Mouse (Mus musculus) yolk sac, embryonic 10.5 days (tissue): Measurements from ENCODE around the gene Osbpl5.

Experiments used
- DNase-seq: peaks from one replicate; pipeline ENCODE4 v3.0.0-alpha.2; 2017; ENCODE audit warnings: low spot score

Osbpl5 gene

DNA sequence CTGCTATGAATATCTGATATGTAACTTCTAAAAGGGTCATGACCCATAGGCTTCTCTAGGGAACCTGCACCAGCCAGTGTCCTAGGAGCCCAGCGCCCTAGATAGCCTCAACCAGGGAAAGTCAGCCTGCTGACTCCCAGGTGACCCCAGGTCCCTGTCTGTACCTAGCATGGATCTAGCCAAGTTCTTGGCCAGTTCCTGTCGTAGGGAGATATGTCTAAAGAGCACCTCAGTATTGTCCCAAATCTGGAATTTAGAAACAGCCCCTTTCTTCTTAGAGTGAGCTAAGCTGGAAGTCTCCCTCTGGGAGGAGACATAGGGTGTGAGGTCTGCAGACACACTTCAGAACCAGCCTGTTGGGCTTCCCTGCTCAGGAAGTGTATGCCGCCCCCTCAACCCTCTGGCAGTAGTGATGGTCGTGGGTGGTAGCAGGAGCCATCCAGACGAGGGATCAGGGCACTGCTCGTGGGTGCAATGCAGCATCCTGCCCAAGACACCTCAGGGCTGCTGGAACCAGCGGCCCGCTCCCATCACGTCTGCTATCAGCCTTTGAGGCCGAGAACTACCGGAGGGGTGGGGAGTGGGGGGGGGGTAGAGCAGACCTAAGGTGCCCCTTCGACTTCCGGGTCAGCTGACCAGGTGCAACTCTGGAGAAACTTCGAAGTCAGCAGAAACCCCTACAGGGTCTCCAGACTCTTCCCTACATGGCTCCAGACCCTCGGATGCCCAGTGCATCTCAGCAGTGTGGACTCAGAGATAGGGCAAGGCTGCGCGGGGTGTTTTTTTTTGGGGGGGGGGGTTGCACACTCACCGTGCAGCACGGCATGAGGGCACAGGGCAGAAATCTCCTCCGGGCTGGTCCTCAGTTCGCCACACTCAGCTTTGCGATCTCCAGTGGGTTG lies at the start of gene Osbpl5:
Gene Osbpl5 (minus strand): TSS at position 861 of the 902 bp plus-strand sequence.
- no peak for DNase-seq

DNA sequence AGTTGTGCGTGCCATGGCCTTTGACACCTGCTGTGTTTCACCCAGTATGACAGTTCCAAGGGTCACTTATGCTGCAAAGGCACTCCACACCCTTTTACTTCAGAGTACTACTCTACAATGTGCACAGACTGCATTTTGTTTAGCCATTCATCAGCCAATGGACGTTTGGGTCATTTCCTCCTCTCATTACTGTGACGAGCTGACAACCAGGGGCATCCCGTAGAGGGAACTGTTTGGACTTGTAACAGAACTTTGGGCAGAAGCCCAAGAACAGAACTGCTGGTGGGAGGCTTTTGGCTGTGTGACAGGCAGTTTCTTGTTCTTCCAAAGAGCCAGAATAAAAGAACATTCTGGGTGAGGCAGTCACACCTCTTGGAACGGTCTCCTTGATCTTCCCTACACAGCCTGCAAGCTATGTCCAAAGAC lies 48.4 kb upstream of the Osbpl5 start:
- DNase-seq, result no peak

DNA sequence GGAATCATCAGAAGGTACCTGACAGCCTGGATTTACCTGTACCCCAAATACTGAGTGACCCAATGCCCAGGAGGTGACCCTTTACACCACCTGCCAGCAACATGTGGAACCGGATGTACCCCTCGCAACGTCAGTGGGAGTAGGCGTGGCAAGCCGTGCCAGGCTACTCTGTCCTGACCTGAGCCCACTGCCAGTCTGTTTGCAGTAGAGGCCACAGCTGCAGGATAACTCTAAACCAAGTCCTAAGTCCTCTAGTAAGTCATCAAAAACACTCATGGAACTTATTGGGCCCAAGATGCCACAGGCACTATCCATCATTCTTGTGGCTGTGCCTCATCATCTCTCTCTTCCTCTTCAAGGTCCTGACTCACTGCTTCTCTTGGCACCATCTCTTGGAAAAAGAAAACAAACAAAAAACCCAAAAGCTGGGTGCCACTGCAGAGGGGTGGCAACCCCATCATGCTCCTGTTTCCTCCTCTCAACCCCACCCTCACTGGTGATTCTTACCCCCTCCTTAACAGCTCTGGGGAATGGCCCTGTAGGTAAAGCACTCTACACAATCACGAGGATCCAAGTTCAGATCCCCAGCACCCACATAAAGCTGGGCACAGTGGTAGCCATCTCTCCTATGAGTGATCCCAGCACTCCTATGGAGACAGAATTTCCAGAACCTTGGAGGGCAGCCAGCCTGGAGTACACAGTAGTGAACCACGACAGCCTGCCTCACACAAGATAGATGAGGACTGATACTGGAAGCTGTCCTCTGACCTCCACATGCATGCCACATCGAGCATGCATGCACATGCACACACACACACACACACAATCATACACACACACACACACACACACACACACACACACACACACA lies 44.6 kb upstream of the Osbpl5 start:
- DNase-seq, result no peak

DNA sequence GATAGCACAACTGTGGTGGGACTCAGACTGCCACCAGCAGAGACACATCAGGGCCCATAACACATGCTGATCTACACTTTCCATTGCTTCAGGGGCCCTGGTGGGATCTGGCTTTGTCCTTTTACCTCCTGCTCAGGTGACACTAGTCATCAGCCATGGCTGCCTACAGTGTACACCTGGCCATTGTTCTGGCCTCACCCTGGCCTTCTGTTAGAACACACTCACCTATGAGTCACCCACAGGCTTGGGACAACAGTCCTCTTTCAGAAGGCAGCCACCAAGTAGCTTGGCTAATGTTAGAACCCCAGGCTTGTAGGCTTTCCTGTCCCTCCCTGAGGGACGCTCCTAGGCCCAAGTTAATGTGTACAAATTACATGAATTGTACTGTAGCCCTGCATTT lies 44.0 kb upstream of the Osbpl5 start:
- no peak for DNase-seq

DNA sequence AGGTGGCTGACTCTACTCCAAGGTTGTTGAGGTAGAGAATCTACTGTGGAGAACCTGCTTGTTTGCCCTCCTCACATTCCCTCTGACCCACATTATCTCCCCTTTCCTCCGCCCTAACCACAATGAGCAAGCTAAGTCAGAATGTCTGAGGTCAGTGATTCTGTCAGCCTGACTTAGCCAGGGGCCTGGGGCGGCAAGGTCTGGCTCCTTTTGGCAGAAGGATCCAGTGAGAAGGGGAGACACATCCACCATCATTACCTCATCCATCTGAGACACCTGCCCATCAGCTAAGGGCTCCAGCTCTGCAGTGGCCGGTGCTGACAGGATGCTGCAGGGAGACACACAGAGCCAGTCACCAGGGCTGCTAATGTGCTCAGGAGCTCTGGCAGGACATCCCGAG lies 42.0 kb upstream of the Osbpl5 start:
- no peak for DNase-seq

DNA sequence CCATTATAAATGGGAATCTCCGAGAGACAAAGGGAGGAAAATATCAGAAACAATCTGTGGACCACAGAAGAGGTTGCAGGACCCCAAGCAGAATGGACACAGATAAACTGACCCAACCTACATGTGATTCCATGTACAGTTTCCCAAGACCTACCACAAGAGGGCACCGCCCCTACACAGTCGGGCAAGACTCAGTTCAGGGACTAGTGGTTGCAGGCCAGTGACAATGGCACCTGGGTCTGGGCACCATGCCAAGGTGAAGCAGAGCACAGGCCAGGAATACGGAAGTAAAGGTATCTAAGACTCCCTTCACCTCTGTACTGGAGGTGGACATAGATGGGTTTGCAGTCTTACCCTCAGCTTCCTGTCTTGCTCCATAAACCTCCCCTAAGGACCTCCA lies 36.3 kb upstream of the Osbpl5 start:
- DNase-seq, result peak; percentile 30

DNA sequence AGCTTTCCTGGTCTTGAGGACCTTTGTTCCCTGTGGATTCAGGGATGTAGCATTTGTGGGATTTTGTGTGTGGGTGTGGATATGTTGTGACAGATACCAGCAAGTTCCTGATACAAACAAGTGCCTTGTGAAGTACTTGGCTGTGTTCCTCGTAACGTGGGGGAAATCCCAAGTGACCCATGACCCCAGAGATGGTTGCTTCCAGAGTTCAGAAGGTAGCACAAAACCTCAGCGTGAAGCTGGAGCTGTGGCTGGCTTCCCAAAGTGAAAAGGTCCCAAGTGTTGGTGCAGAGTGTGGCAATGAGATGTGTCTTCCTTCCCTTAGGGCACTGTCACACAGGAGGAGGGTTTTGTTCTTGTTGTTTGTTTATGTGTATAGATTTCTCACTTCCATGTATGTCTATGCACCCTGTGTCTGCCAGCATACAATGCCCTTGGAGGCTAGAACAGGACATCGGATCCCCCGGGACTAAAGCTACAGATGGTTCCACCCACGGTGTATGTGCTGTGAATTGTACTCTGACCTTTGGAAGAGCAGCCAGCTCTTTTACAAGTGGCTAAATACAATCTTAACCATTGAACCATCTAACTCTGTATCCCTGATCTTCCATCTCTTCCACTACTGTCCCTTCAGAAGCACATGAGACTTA lies 35.7 kb upstream of the Osbpl5 start:
- peak; percentile 28 for DNase-seq

DNA sequence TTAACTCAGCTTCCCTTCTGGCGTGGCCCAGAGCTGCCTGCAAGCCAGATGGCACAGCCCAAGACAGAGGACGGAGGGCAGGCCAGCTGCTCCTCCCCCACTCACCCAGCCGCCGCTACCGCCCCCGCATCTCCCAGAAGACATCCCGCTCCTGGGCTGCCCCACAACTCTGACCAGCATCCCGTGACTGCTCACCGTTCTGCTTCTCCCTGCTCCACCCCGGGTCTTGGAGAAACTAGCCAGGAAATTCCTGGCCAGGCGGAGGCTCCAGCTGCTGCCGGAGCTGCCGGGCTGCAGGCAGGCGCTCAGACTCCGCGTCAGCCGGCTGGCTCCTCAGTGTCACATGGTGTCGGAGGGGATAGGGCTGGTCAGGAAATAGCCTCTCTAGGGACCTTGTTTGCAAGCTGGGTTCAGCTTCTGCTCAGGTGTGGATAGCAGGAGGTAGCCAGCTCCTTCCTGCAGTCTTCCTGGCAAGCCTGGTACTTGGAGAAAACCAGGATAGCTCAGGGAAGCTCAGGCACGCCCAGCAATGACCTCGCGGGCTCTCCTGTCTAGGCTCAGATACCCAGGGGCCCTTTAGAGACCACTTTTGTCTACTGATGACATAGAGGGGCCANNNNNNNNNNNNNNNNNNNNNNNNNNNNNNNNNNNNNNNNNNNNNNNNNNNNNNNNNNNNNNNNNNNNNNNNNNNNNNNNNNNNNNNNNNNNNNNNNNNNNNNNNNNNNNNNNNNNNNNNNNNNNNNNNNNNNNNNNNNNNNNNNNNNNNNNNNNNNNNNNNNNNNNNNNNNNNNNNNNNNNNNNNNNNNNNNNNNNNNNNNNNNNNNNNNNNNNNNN lies 27.4 kb upstream of the Osbpl5 start, which contains the start of gene Mrgpre:
Gene Mrgpre (minus strand): TSS at position 505 of the 834 bp plus-strand sequence.
- peak; percentile 61 for DNase-seq

DNA sequence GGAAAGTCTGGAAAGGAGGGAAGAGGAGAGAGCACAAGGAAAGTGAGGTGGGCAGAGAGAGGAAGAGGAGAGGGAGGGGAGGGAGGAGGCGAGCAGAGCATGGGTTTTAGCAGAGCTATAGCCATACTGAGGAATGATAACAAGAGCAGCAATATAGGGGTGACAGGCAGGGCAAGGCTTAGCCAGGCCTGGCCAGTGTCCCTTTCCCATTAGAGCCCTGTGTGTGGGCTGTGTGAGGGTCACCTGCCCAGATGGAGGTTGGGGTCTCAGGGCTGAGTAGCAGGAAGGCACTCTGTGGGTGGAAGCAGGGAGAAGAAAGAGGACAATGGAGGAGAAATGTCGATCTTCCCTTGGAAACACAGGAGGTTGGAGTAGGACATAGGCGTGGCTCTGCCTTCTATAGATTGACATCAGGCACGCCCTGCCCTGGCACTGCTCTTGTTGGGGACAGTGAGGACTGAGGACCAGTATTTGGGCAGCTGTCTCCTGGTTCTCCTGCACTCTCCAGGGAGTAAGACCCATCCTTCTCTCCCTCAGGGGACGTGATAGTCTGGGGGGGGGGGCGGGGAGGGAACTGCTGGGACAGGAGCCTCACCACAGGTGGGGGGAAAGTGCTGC lies 26.7 kb upstream of the Osbpl5 start:
- no peak for DNase-seq

DNA sequence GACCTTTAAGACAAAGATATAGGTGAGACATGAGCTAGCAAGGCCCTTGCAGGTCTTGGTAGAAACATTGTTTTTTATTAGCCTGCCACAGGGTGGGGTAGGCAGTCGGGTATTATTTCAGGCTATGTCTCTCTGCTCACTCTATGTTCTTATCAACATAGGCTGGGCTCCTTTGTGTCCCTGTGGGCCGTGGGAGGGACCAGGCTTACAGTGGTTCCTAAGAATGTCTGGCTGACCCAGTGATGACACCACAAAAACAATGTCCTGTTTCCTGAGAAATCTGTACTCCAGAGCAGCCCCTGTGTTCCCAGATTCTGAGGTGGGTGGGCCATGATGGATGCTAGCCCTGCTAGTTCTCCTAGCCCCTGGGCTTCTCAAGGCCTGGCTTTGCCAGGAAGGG lies 20.6 kb upstream of the Osbpl5 start:
- DNase-seq, result no peak

DNA sequence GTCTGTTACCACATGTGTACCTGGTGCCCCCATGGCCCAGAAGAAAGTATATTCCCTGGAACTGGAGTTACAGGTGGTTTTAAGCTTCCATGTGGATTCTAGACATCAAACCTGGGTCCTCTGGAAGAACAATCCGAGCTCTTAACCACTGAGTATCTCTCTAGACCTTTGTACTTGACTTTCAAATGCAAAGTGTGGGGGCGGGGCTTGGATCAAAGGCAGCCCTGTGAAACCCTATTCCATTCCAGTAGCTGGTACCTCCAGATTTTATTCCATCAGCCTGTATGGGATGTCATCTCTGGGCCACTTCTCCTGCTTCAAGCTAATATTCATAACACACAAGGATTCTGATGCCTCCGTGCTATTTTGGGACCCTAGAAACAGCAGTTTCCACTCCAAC lies 19.4 kb upstream of the Osbpl5 start:
- no peak for DNase-seq

DNA sequence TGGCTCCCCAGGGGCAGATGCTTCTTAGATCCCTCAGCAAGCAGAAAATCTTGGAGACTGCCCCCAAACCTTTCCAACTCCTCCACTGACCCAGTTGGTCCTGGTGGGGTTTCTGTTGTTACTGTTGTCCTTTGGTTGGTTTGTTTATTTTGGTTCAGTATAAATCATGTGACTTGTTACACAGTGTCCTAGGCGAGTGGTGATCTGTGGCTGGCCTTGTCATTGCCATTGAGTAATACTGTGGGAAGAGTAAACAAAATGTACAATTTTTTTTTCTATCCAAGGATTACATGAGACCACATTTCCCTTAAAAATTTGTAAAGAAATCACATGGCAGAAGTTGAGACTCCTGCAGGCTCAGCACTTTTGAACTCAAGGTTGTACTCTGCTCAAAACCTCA lies 12.7 kb upstream of the Osbpl5 start:
- no peak for DNase-seq

DNA sequence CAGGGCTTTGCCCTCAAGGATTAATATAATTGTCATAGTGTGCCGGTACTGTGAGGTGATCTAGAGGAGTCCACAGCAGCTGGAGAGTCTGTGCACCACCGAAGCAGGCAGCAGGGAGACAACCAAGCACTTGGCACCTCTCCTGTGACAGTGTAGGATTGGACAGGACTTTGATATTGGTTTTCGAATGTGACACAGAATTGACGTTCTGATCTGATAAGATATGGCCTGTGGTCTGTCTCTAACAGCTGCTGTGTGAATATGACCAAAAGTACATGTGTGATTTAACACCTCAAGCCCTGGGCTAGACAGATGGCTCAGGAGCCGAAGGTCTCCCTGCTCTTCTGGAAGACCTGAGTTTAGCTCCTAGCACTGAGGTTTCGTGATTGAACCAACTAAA lies 11.5 kb upstream of the Osbpl5 start:
- DNase-seq, result no peak

DNA sequence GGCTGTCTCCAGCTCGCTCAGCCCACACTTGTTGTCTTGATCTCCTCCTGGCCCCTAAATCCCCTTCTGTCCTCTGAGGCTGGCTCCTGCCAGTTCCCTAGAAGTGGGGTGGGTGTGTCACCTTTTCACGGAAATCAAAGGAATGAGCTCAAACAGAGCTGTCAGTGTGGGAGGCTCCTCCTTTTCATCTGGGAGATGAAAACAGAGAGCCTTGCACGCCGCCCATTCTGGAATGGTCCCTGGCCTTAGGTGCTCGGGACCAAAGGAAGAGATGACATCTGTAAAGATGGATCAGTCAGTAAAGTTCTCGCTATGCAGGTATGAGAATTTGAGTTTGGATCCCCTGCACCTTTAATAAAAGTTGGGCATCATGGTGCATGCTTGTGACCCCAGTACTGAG lies 10.1 kb upstream of the Osbpl5 start, which contains the start of gene Mrgprg:
Gene Mrgprg (minus strand): TSS at position 101 of the 400 bp plus-strand sequence.
- no peak for DNase-seq

DNA sequence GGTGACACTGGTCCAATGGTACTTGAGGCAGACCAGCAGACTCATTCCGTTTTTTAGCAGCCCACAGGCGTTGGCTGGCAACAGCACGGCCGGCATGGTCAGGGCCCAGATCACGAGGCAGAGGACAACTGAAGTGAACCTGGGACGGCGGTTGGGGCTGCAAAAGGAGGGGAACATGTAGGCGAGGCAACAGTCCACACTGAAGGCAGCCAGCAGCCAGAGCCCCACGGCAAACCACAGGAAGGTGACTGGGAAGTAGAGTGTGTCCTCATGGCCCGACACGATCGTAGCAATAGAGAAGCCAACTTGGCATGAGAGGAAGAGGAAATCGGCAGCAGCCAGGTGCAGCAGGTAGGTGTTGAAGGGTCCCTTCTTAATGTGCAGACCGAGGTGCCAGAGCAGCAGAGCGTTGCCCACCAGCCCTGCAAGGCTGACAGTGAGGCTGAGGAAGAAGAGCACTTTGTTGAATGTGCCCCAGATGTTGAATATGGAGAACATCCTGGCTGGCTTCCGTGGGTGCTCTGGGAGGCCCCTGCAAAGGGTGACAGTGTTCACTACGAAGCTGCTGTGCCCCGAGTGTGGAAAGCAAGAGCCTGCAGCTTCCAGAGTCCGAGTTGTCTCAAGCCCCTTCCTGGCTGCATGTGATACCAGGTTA lies 8.2 kb upstream of the Osbpl5 start:
- DNase-seq, result no peak

DNA sequence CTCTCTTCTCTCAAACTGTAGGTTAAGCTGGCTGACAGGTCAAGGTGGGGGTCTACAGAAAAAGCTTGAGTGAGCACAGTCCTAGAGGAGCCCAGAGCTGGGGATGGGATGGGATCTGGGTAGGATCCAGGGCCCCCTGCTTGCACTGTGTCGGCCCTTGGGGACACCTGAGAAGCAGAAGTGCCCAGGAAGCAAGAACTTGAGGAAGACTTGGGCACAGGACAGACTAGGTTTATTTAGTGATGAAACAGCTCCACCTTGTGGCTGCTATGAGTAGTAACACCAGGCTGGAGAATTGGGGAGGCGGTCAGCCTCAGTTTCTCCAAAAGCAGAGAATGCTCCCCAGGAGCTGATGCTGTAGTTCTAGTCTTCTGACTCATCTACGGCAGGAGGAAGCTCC lies 7.0 kb upstream of the Osbpl5 start:
- DNase-seq, result no peak

DNA sequence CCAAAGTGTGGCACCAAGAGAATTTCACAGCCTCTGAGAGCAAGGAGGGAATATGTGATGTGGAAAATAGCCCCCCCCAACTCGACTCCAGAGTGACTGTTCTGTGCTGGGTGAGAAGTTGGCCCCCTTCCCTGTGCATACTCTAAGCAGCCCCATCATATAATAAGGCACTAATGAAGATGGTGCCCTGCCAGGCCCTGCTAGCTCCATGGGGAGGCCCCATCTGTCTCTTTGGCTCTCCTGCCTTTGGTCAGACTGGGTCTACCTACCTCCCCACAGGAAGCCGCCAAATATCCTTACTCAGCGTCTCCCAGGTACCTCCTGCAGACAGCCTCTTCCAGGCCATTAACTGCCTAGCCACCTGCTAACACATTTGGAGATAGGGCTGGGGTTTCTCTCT lies 2.2 kb upstream of the Osbpl5 start:
- DNase-seq, result no peak

DNA sequence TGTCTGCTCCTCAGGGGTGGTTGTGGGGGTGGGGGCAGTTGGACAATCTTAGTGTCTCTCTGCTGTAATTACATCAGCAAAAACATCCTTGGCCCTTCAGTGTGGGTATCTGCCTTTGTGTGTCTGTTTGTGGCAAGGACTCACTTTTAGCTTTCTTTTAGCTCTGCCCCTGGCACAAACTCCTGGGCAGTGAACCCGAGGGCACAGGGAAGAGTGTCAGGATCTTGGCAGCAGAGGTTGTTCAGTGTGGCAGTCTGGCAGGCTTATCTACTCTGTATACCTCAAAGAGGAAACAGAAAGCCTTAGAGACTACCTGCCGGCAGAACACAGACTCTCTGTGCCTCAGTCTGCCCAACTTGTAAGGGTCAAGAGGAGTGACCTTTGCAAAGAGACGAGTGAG lies 911 bp upstream of the Osbpl5 start:
- DNase-seq, result no peak

DNA sequence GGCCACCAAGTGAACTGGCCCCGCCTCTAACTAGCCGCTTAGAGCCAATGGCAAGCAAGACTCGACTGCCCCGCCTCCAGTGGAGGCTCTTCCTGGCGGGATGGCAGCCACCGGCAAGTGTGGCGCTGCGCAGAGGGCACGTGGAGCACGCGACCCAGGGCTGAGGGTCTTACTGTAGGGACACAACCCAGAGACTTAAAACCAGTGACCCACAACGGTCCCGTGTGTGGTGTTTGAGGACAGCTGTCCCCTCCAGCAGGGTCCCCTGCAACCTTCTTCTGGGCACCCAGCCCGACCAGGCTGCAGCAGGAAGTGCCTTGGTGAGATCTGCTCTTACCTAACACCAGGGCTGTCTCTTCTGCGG lies 224 bp upstream of the Osbpl5 start:
- peak; percentile 45 for DNase-seq

DNA sequence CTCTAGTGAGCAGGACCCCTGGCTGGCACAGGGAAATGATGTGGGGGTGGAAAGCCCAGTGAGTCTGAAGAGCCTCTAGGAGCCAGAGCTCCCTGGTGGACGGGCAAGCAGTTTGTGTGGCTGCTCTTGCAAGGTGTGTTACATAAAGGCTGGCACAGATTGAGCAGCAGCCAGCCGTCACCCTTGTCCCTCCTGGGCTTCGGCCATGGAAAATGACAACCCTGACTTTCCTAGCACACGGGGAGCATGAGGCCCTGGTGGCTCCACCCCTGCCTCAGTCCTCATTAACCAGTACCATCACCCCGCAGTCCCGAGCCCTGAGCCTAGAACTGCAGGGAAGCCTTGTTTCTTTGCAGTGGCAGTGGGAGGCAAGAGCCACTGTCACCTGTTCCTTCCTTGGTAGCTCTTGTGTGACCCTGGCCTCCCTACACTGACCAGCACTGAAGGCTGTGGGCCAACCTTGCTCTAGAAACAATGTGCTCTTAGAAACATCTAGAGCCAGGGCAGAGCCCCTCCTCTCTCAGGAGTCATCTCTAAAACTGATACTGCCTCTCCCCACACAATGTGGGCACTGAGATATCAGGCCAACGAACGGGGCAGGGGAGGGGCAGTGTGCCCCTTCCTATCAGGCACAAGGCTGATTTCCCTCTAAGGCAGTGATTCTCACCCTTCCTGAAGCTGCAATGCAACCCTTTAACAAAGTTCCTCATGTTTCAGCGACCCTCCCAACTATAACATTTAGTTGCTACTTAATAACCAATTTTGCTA lies 1.2 kb downstream of the Osbpl5 start:
- DNase-seq, result no peak
